Mouse (Mus musculus): ENCODE results near the gene Gdf15. TPM values are rescaled to one million over a fixed set of nuclear protein-coding genes. Genes with fewer than 3 reads are reported as not detected.
A peak's percentile ranks its signal among the peaks of the same experiment; 100 is the strongest.

Gene Gdf15
- polyA plus RNA-seq, 1 experiment from 2014 or later = 0.60 TPM

- peak overlapping the region; percentile 92 for H3K9ac ChIP-seq (ENCODE audit: low read length)
- H3K27me3 ChIP-seq (ENCODE audit: control insufficient read depth, insufficient read depth, low read depth, low read length) = no peaks in the 10 kb centered on the region
- H3K4me2 ChIP-seq (ENCODE audit: low read depth, low read length) = peak overlapping the region; percentile 89
- H3K27ac ChIP-seq (ENCODE audit: low read length) = peak overlapping the region; percentile 86
- peaks cover 13% of the 10 kb centered on the region for H3K4me1 ChIP-seq (replicated peaks; ENCODE audit: control insufficient read depth, insufficient read depth, low read length)
- H3K9me3 ChIP-seq (ENCODE audit: control insufficient read depth, low read length) = no peaks in the 10 kb centered on the region
- peak overlapping the region; percentile 82 for H3K4me3 ChIP-seq (ENCODE audit: low read length)
- peak; percentile 97 for ATAC-seq (ENCODE audit: low read depth)
- WGBS = under 1% methylated on average over 44 of the region's 44 CpGs
- H3K36me3 ChIP-seq (ENCODE audit: control insufficient read depth, insufficient read depth, low read length) = peaks cover 15% of the 10 kb centered on the region
Measured at GRCm38 (mm10) chr8:70659604-70660272, 27.5 kb upstream of the Gdf15 start.

- peaks cover 19% of the 10 kb centered on the region for H3K36me3 ChIP-seq (ENCODE audit: control insufficient read depth, insufficient read depth, low read length)
- no peaks in the 10 kb centered on the region for H3K9me3 ChIP-seq (ENCODE audit: control insufficient read depth, low read length)
- ATAC-seq (ENCODE audit: low read depth) = peak; percentile 32
- peaks cover 13% of the 10 kb centered on the region for H3K4me1 ChIP-seq (replicated peaks; ENCODE audit: control insufficient read depth, insufficient read depth, low read length)
- H3K9ac ChIP-seq (ENCODE audit: low read length) = peak overlapping the region; percentile 92
- peak overlapping the region; percentile 82 for H3K4me3 ChIP-seq (ENCODE audit: low read length)
- under 1% methylated on average over 31 of the region's 31 CpGs for WGBS
- H3K27ac ChIP-seq (ENCODE audit: low read length) = peak overlapping the region; percentile 86
- no peaks in the 10 kb centered on the region for H3K27me3 ChIP-seq (ENCODE audit: control insufficient read depth, insufficient read depth, low read depth, low read length)
- H3K4me2 ChIP-seq (ENCODE audit: low read depth, low read length) = peak overlapping the region; percentile 89
Measured at GRCm38 (mm10) chr8:70658897-70659603, 26.8 kb upstream of the Gdf15 start.

- peaks cover 19% of the 10 kb centered on the region for H3K36me3 ChIP-seq (ENCODE audit: control insufficient read depth, insufficient read depth, low read length)
- no peak overlapping the region for H3K27ac ChIP-seq (ENCODE audit: low read length)
- H3K4me3 ChIP-seq (ENCODE audit: low read length) = no peak overlapping the region
- H3K9me3 ChIP-seq (ENCODE audit: control insufficient read depth, low read length) = no peaks in the 10 kb centered on the region
- no peak overlapping the region for H3K4me2 ChIP-seq (ENCODE audit: low read depth, low read length)
- ATAC-seq (ENCODE audit: low read depth) = no peak
- WGBS = 85% methylated on average over 2 of the region's 2 CpGs
- peaks cover 13% of the 10 kb centered on the region for H3K4me1 ChIP-seq (replicated peaks; ENCODE audit: control insufficient read depth, insufficient read depth, low read length)
- no peak overlapping the region for H3K9ac ChIP-seq (ENCODE audit: low read length)
- no peaks in the 10 kb centered on the region for H3K27me3 ChIP-seq (ENCODE audit: control insufficient read depth, insufficient read depth, low read depth, low read length)
Measured at GRCm38 (mm10) chr8:70657739-70658138, 25.5 kb upstream of the Gdf15 start.

- ATAC-seq (ENCODE audit: low read depth) = no peak
- peaks cover 22% of the 10 kb centered on the region for H3K36me3 ChIP-seq (ENCODE audit: control insufficient read depth, insufficient read depth, low read length)
Measured at GRCm38 (mm10) chr8:70657214-70657613, 25.0 kb upstream of the Gdf15 start.

GRCm38 (mm10) chr8:70656193-70656790 is 24.0 kb upstream of the Gdf15 start:
- Histone ChIP-seq H3K9me3 (ENCODE audit: control insufficient read depth, low read length) (no peaks in the 10 kb centered on the region), H3K4me2 (ENCODE audit: low read depth, low read length) (no peak overlapping the region), H3K27ac (ENCODE audit: low read length) (no peak overlapping the region), H3K4me1 (replicated peaks; ENCODE audit: control insufficient read depth, insufficient read depth, low read length) (peaks cover 13% of the 10 kb centered on the region), H3K36me3 (ENCODE audit: control insufficient read depth, insufficient read depth, low read length) (peaks cover 29% of the 10 kb centered on the region), H3K9ac (ENCODE audit: low read length) (no peak overlapping the region), H3K27me3 (ENCODE audit: control insufficient read depth, insufficient read depth, low read depth, low read length) (no peaks in the 10 kb centered on the region), H3K4me3 (ENCODE audit: low read length) (no peak overlapping the region)
- ATAC-seq (ENCODE audit: low read depth) = no peak
- WGBS = 77% methylated on average over 13 of the region's 13 CpGs

More at GRCm38 (mm10) chr8:70657214-70657613, 25.0 kb upstream of the Gdf15 start:
- 91% methylated on average over 3 of the region's 3 CpGs for WGBS
- Histone ChIP-seq H3K9me3 (ENCODE audit: control insufficient read depth, low read length) (no peaks in the 10 kb centered on the region), H3K9ac (ENCODE audit: low read length) (no peak overlapping the region), H3K27me3 (ENCODE audit: control insufficient read depth, insufficient read depth, low read depth, low read length) (no peaks in the 10 kb centered on the region), H3K27ac (ENCODE audit: low read length) (no peak overlapping the region), H3K4me2 (ENCODE audit: low read depth, low read length) (no peak overlapping the region), H3K4me1 (replicated peaks; ENCODE audit: control insufficient read depth, insufficient read depth, low read length) (peaks cover 13% of the 10 kb centered on the region), H3K4me3 (ENCODE audit: low read length) (no peak overlapping the region)

GRCm38 (mm10) chr8:70655469-70655868 is 23.2 kb upstream of the Gdf15 start:
- peaks cover 31% of the 10 kb centered on the region for H3K36me3 ChIP-seq (ENCODE audit: control insufficient read depth, insufficient read depth, low read length)
- H3K9ac ChIP-seq (ENCODE audit: low read length) = no peak overlapping the region
- no peak for ATAC-seq (ENCODE audit: low read depth)
- no peak overlapping the region for H3K27ac ChIP-seq (ENCODE audit: low read length)
- H3K4me1 ChIP-seq (replicated peaks; ENCODE audit: control insufficient read depth, insufficient read depth, low read length) = peaks cover 13% of the 10 kb centered on the region
- H3K4me3 ChIP-seq (ENCODE audit: low read length) = no peak overlapping the region
- 49% methylated on average over 2 of the region's 2 CpGs for WGBS
- no peaks in the 10 kb centered on the region for H3K27me3 ChIP-seq (ENCODE audit: control insufficient read depth, insufficient read depth, low read depth, low read length)
- H3K4me2 ChIP-seq (ENCODE audit: low read depth, low read length) = no peak overlapping the region
- H3K9me3 ChIP-seq (ENCODE audit: control insufficient read depth, low read length) = no peaks in the 10 kb centered on the region

GRCm38 (mm10) chr8:70654121-70654520 is 21.9 kb upstream of the Gdf15 start:
- H3K9me3 ChIP-seq (ENCODE audit: control insufficient read depth, low read length) = no peaks in the 10 kb centered on the region
- no peak overlapping the region for H3K4me2 ChIP-seq (ENCODE audit: low read depth, low read length)
- ATAC-seq (ENCODE audit: low read depth) = no peak
- 68% methylated on average over 1 of the region's 1 CpGs for WGBS
- H3K4me1 ChIP-seq (replicated peaks; ENCODE audit: control insufficient read depth, insufficient read depth, low read length) = peaks cover 25% of the 10 kb centered on the region
- no peak overlapping the region for H3K9ac ChIP-seq (ENCODE audit: low read length)
- no peaks in the 10 kb centered on the region for H3K27me3 ChIP-seq (ENCODE audit: control insufficient read depth, insufficient read depth, low read depth, low read length)
- H3K27ac ChIP-seq (ENCODE audit: low read length) = no peak overlapping the region
- peaks cover 35% of the 10 kb centered on the region for H3K36me3 ChIP-seq (ENCODE audit: control insufficient read depth, insufficient read depth, low read length)
- H3K4me3 ChIP-seq (ENCODE audit: low read length) = no peak overlapping the region

- peaks cover 22% of the 10 kb centered on the region for H3K4me1 ChIP-seq (replicated peaks; ENCODE audit: control insufficient read depth, insufficient read depth, low read length)
- no peak overlapping the region for H3K4me2 ChIP-seq (ENCODE audit: low read depth, low read length)
- no peak for ATAC-seq (ENCODE audit: low read depth)
- no peak overlapping the region for H3K27ac ChIP-seq (ENCODE audit: low read length)
- no peak overlapping the region for H3K4me3 ChIP-seq (ENCODE audit: low read length)
- H3K9ac ChIP-seq (ENCODE audit: low read length) = no peak overlapping the region
- H3K9me3 ChIP-seq (ENCODE audit: control insufficient read depth, low read length) = no peaks in the 10 kb centered on the region
- H3K27me3 ChIP-seq (ENCODE audit: control insufficient read depth, insufficient read depth, low read depth, low read length) = no peaks in the 10 kb centered on the region
- WGBS = 62% methylated on average over 2 of the region's 2 CpGs
- H3K36me3 ChIP-seq (ENCODE audit: control insufficient read depth, insufficient read depth, low read length) = peaks cover 35% of the 10 kb centered on the region
Measured at GRCm38 (mm10) chr8:70653226-70653625, 21.0 kb upstream of the Gdf15 start.

GRCm38 (mm10) chr8:70650351-70650750 is 18.1 kb upstream of the Gdf15 start:
- WGBS = 95% methylated on average over 17 of the region's 17 CpGs
- Histone ChIP-seq H3K4me3 (ENCODE audit: low read length) (no peak overlapping the region), H3K9ac (ENCODE audit: low read length) (peak overlapping the region; percentile 9; the same call in 1 of the 2 replicates), H3K36me3 (ENCODE audit: control insufficient read depth, insufficient read depth, low read length) (peaks cover 23% of the 10 kb centered on the region), H3K27me3 (ENCODE audit: control insufficient read depth, insufficient read depth, low read depth, low read length) (no peaks in the 10 kb centered on the region), H3K9me3 (ENCODE audit: control insufficient read depth, low read length) (no peaks in the 10 kb centered on the region), H3K4me2 (ENCODE audit: low read depth, low read length) (no peak overlapping the region), H3K4me1 (replicated peaks; ENCODE audit: control insufficient read depth, insufficient read depth, low read length) (peaks cover 39% of the 10 kb centered on the region), H3K27ac (ENCODE audit: low read length) (peak overlapping the region; percentile 81; the same call in 1 of the 2 replicates)
- no peak for ATAC-seq (ENCODE audit: low read depth)
